Mouse (Mus musculus) intestine, embryonic 14.5 days (tissue): ENCODE data around the gene Msantd2. TPM values are rescaled to one million over a fixed set of nuclear protein-coding genes. Genes with fewer than 3 reads are reported as not detected.
A peak's percentile ranks its signal among the peaks of the same experiment; 100 is the strongest.

Source experiments
- ATAC-seq: fragments of 200-750 bp; cut with Nextera tagmentation; replicated peaks from 2 replicates; pipeline ENCODE4 v1.8.0; 2017; ENCODE audit warnings: low read depth, moderate number of reproducible peaks, moderate TSS enrichment, moderate library complexity; ENCODE audit not compliant: low FRiP score, low TSS enrichment
- DNase-seq: peaks from one replicate; pipeline ENCODE4 v3.0.0-alpha.2; 2018; ENCODE audit warnings: low spot score
- H3K27ac ChIP-seq: fragments of 300-500 bp; sonication (generic); 2 replicates; pipeline ENCODE4 v1.5.1; 2014; ENCODE audit warnings: low read depth, mild to moderate bottlenecking, control low read depth
- H3K27me3 ChIP-seq: fragments of 300-500 bp; sonication (generic); replicated peaks from 2 replicates; pipeline ENCODE4 v1.6.1; 2014; ENCODE audit warnings: low read length, control low read depth; ENCODE audit not compliant: control insufficient read depth, insufficient read depth
- H3K36me3 ChIP-seq: fragments of 300-500 bp; sonication (generic); 2 replicates; pipeline ENCODE4 v1.6.1; 2014; ENCODE audit warnings: low read length, control low read depth; ENCODE audit not compliant: control insufficient read depth, insufficient read depth
- H3K4me1 ChIP-seq: fragments of 300-500 bp; sonication (generic); replicated peaks from 2 replicates; pipeline ENCODE4 v1.6.1; 2014; ENCODE audit warnings: low read length, control low read depth, mixed read lengths; ENCODE audit not compliant: control insufficient read depth, insufficient read depth
- H3K4me2 ChIP-seq: fragments of 300-500 bp; sonication (generic); 2 replicates; pipeline ENCODE4 v1.6.1; 2014; ENCODE audit warnings: low read length
- H3K4me3 ChIP-seq: fragments of 300-500 bp; sonication (generic); 2 replicates; pipeline ENCODE4 v1.5.1; 2014; ENCODE audit warnings: low read depth, low read length, control low read depth, mixed read lengths
- H3K9ac ChIP-seq: fragments of 300-500 bp; sonication (generic); 2 replicates; pipeline ENCODE4 v1.6.1; 2014; ENCODE audit warnings: mild to moderate bottlenecking, low read length
- H3K9me3 ChIP-seq: fragments of 300-500 bp; sonication (generic); 2 replicates; pipeline ENCODE4 v1.6.1; 2016; ENCODE audit warnings: low read length, control low read depth; ENCODE audit not compliant: control insufficient read depth
- WGBS: fragments of 180-500 bp; shearing (Covaris S2); extraction: QIAGEN DNeasy Blood & Tissue Kit; methylation state at CpG from one replicate; pipeline ENCODE4 v1.1.7; 2014; 5-methylcytosine and 5-hydroxymethylcytosine counted together
- polyA plus RNA-seq: library from polyadenylated mRNA; unstranded; fragments of >200 nt; fragmentation: Nextera tagmentation; extraction: Ambion mirVana; gene quantifications from 2 replicates; pipeline ENCODE4 v1.2.1, GENCODE M21; 2014

Msantd2 gene
- polyA plus RNA-seq, 1 experiment from 2014 or later = 29.5 TPM

- DNase-seq = no peak
- ATAC-seq = no peak
Observed at GRCm38 (mm10) chr9:37514456-37514855, 25.3 kb downstream of the Msantd2 start.

GRCm38 (mm10) chr9:37517467-37517866 is 28.3 kb downstream of the Msantd2 start:
- H3K27ac ChIP-seq = no peak overlapping the region
- H3K36me3 ChIP-seq = peaks cover 33% of the 10 kb centered on the region
- DNase-seq (no peak), ATAC-seq (no peak)
- H3K4me2 ChIP-seq = no peak overlapping the region
- H3K9me3 ChIP-seq = no peaks in the 10 kb centered on the region
- H3K4me3 ChIP-seq = no peak overlapping the region
- H3K27me3 ChIP-seq = no peaks in the 10 kb centered on the region
- no peak overlapping the region for H3K9ac ChIP-seq
- WGBS = 94% methylated on average over 1 of the region's 1 CpGs
- no peaks in the 10 kb centered on the region; the same call in 1 of the 2 replicates for H3K4me1 ChIP-seq

More at GRCm38 (mm10) chr9:37514456-37514855, 25.3 kb downstream of the Msantd2 start:
- no peaks in the 10 kb centered on the region for H3K27me3 ChIP-seq
- no peak overlapping the region for H3K4me3 ChIP-seq
- no peak overlapping the region for H3K9ac ChIP-seq
- no peaks in the 10 kb centered on the region for H3K9me3 ChIP-seq
- no peaks in the 10 kb centered on the region; the same call in 1 of the 2 replicates for H3K4me1 ChIP-seq
- H3K36me3 ChIP-seq = peaks cover 9% of the 10 kb centered on the region
- WGBS = 66% methylated on average over 3 of the region's 3 CpGs
- H3K27ac ChIP-seq = no peak overlapping the region
- no peak overlapping the region for H3K4me2 ChIP-seq

- H3K27me3 ChIP-seq = no peaks in the 10 kb centered on the region
- ATAC-seq (no peak), DNase-seq (no peak)
- no peak overlapping the region for H3K4me2 ChIP-seq
- no peaks in the 10 kb centered on the region for H3K9me3 ChIP-seq
- H3K36me3 ChIP-seq = peaks cover 46% of the 10 kb centered on the region
- H3K27ac ChIP-seq = no peak overlapping the region
- H3K4me3 ChIP-seq = no peak overlapping the region
- H3K9ac ChIP-seq = no peak overlapping the region
- 92% methylated on average over 8 of the region's 8 CpGs for WGBS
- no peaks in the 10 kb centered on the region; the same call in 1 of the 2 replicates for H3K4me1 ChIP-seq
Observed at GRCm38 (mm10) chr9:37518991-37519390, 29.9 kb downstream of the Msantd2 start.

GRCm38 (mm10) chr9:37519995-37520394 is 30.9 kb downstream of the Msantd2 start:
- ATAC-seq (no peak), DNase-seq (no peak)
- Histone ChIP-seq H3K4me3 (no peak overlapping the region), H3K4me1 (no peaks in the 10 kb centered on the region; the same call in 1 of the 2 replicates), H3K9me3 (no peaks in the 10 kb centered on the region), H3K27ac (no peak overlapping the region), H3K4me2 (no peak overlapping the region), H3K27me3 (no peaks in the 10 kb centered on the region), H3K9ac (no peak overlapping the region), H3K36me3 (peaks cover 56% of the 10 kb centered on the region)
- 92% methylated on average over 2 of the region's 2 CpGs for WGBS

GRCm38 (mm10) chr9:37525461-37525860 is 36.3 kb downstream of the Msantd2 start:
- H3K9me3 ChIP-seq = peaks cover 3% of the 10 kb centered on the region; the same call in 1 of the 2 replicates
- no peak overlapping the region for H3K4me2 ChIP-seq
- H3K36me3 ChIP-seq = peaks cover 42% of the 10 kb centered on the region
- H3K4me3 ChIP-seq = no peak overlapping the region
- 84% methylated on average over 2 of the region's 2 CpGs for WGBS
- DNase-seq (no peak), ATAC-seq (no peak)
- peaks cover 42% of the 10 kb centered on the region for H3K27me3 ChIP-seq
- H3K9ac ChIP-seq = no peak overlapping the region
- no peak overlapping the region for H3K27ac ChIP-seq
- H3K4me1 ChIP-seq = peaks cover 8% of the 10 kb centered on the region; the same call in 1 of the 2 replicates

- H3K4me3 ChIP-seq = no peak overlapping the region
- DNase-seq = no peak
- peak overlapping the region; percentile 13; the same call in 1 of the 2 replicates for H3K4me2 ChIP-seq
- peaks cover 33% of the 10 kb centered on the region for H3K36me3 ChIP-seq
- H3K4me1 ChIP-seq = peaks cover 12% of the 10 kb centered on the region; the same call in 1 of the 2 replicates
- H3K27me3 ChIP-seq = peaks cover 53% of the 10 kb centered on the region
- 28% methylated on average over 21 of the region's 21 CpGs for WGBS
- no peak for ATAC-seq
- H3K9ac ChIP-seq = no peak overlapping the region
- peaks cover 3% of the 10 kb centered on the region; the same call in 1 of the 2 replicates for H3K9me3 ChIP-seq
- H3K27ac ChIP-seq = no peak overlapping the region
Observed at GRCm38 (mm10) chr9:37526443-37527395, 37.6 kb downstream of the Msantd2 start.

GRCm38 (mm10) chr9:37527396-37528224 is 38.5 kb downstream of the Msantd2 start, which contains the start of gene Esam:
TSS of gene Esam (plus strand) at chr9:37528078.
- H3K36me3 ChIP-seq = peaks cover 26% of the 10 kb centered on the region
- DNase-seq (no peak), ATAC-seq (no peak)
- H3K9ac ChIP-seq = no peak within 1 kb of the TSS
- 11% methylated on average over 41 of the region's 41 CpGs for WGBS
- peak within 1 kb of the TSS; percentile 36; the same call in 1 of the 2 replicates for H3K27ac ChIP-seq
- H3K4me1 ChIP-seq = peaks cover 12% of the 10 kb centered on the region; the same call in 1 of the 2 replicates
- peak within 1 kb of the TSS; percentile 13 for H3K4me2 ChIP-seq
- H3K27me3 ChIP-seq = peaks cover 56% of the 10 kb centered on the region
- H3K9me3 ChIP-seq = peaks cover 3% of the 10 kb centered on the region; the same call in 1 of the 2 replicates
- H3K4me3 ChIP-seq = peak within 1 kb of the TSS; percentile 16
